Mouse (Mus musculus) left cerebral cortex, adult 6 months (tissue): ENCODE measurements around the gene Prelp. TPM values are rescaled to one million over a fixed set of nuclear protein-coding genes. Genes with fewer than 3 reads are reported as not detected.

Experiments
- long read RNA-seq, 2 experiments: library from polyadenylated mRNA; unstranded; transcript quantifications; one replicate each; pipeline ENCODE4 v2.0.0; 2019 to 2020
- polyA plus RNA-seq: library from polyadenylated mRNA; unstranded; fragments of <200 nt; fragmentation: Nextera tagmentation; gene quantifications from 2 replicates; pipeline ENCODE4 v1.2.3, GENCODE M21; 2021

Prelp gene
- polyA plus RNA-seq: 15.0 and 24.5 TPM in 2 replicates
- long read RNA-seq, experiment 1, transcript Prelp-201 (3 exons, 3,615 nt): major isoform, 23 of 24 reads
- long read RNA-seq, experiment 1, partial matches to known transcripts: 1 of 24 reads
- long read RNA-seq, experiment 1, other reads (novel, unspliced or antisense): 0 of 24 reads
- long read RNA-seq, experiment 2, partial matches to known transcripts: 0 of 8 reads
- long read RNA-seq, experiment 2, other reads (novel, unspliced or antisense): 4 of 8 reads

GRCm38 (mm10) chr1:133921304-133921751, at the start of gene Prelp:
Gene Prelp (minus strand): TSS chr1:133921414.

GRCm38 (mm10) chr1:133907949-133908658, 13.1 kb downstream of the Prelp start, which contains the start of gene Optc:
Gene Optc (minus strand): TSS chr1:133907999.

Other genes starting within 250 kb of the Prelp start
- not detected in 2 replicates for gene Lax1, start 231.3 kb downstream of the Prelp start, polyA plus RNA-seq
- 12.9 and 21.2 TPM in 2 replicates for gene Atp2b4, start 120.4 kb downstream of the Prelp start, polyA plus RNA-seq
- 0.93 and 1.3 TPM in 2 replicates for gene Optc, start 13.4 kb downstream of the Prelp start, polyA plus RNA-seq
- 7.1 and 9.6 TPM in 2 replicates for gene Fmod, start 115.8 kb upstream of the Prelp start, polyA plus RNA-seq
- 17.8 and 27.4 TPM in 2 replicates for gene Btg2, start 157.7 kb upstream of the Prelp start, polyA plus RNA-seq
- 0.13 TPM in 1 of 2 replicates, not detected in the other for gene Chit1, start 189.8 kb upstream of the Prelp start, polyA plus RNA-seq